Mouse (Mus musculus): Measurements from ENCODE around the gene Acot7.

DNA sequence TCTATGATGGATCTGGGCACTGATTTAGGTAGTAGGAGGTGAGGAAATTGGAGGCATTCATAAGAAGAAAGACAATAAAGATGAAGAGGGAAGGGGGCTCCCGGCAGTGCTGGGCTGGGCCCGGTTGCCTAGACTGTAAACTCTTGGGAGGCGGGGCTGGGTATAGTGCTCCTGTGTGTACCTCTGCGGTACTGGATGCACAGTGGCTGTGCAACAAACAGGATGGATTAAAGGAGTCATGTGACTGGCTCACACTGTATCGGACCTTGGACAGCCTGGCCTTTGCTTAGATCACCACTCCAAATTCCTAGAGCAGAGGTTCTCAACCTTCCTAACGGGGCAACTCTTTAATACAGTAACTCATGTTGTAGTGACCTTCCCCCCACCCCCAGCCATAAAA lies 16.3 kb upstream of the Acot7 start:
- TF ChIP-seq CTCF (IDR thresholded peaks at IDR 0.05; ENCODE audit: borderline replicate concordance, extremely low read depth, insufficient read depth, insufficient read length) = no peak
- TF ChIP-seq POLR2A (IDR thresholded peaks at IDR 0.05; ENCODE audit: borderline replicate concordance, extremely low read depth, insufficient read depth, insufficient read length, poor library complexity, severe bottlenecking) = no peak
